Mouse (Mus musculus) cerebellum, adult 9-11 months (tissue): ENCODE measurements around the gene Oosp2.

Experiments used
- DNase-seq: peaks from one replicate; pipeline ENCODE4 v3.0.0; 2022

Gene Oosp2

GRCm38 (mm10) chr19:11602026-11602425 is 58.3 kb downstream of the Oosp2 start:
- no peak for DNase-seq

GRCm38 (mm10) chr19:11601349-11601748 is 59.0 kb downstream of the Oosp2 start:
- DNase-seq: no peak
